Mouse (Mus musculus) bone marrow macrophage, adult 2 months (primary cell): ENCODE measurements around the gene Meis1.

Experiments used
- CTCF ChIP-seq: IDR thresholded peaks from 2 replicates; pipeline ENCODE4 v1.5.1; 2012; ENCODE audit warnings: low read depth, mild to moderate bottlenecking, low read length, moderate library complexity
- POLR2A ChIP-seq: IDR thresholded peaks from 2 replicates; pipeline ENCODE4 v1.6.1; 2012; ENCODE audit warnings: mild to moderate bottlenecking, low read depth, low read length, borderline replicate concordance

- TF ChIP-seq POLR2A: no peak
- no peak for TF ChIP-seq CTCF
These were observed 11.0 kb downstream of the Meis1 start for GRCm38 (mm10) chr11:19007541-19008424.
